Mouse (Mus musculus): ENCODE results near the gene Pin4.

DNA sequence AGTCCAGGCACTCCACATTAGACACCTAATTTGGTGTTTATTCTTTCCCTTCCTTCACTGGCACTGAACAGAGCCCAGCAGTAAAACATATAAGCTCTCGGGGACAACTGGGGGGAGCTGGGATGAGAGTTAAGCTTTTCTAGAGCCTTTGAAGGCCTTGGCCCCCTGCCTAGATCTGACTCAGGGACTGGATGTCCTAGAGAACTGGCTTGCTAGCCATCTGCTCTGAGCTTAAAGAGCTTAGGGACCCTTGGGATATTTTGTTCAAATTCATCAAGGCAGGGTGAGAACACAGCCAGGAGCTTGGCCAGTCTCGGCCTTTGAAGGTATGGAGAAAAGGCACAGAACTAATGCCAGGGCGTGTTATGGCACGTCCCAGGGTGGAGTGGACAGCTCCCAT lies 44.3 kb downstream of the Pin4 start:
- TF ChIP-seq GATA1 (IDR thresholded peaks at IDR 0.05; ENCODE audit: borderline replicate concordance, low read length) (no peak), FLI1 (IDR thresholded peaks at IDR 0.05; ENCODE audit: low read length) (no peak)

Measured in megakaryocyte, embryonic 14.5 days (primary cell).